Mouse (Mus musculus) c-Kit-negative CD71-positive TER-119-positive erythroid progenitor cells, embryonic 14.5 days (primary cell): ENCODE results near the gene Gabrg3.

Experiments used
- DNase-seq: peaks from one replicate; pipeline ENCODE4 v3.0.0-alpha.2; 2013; ENCODE audit warnings: low read depth, low spot score

The Gabrg3 gene

DNA sequence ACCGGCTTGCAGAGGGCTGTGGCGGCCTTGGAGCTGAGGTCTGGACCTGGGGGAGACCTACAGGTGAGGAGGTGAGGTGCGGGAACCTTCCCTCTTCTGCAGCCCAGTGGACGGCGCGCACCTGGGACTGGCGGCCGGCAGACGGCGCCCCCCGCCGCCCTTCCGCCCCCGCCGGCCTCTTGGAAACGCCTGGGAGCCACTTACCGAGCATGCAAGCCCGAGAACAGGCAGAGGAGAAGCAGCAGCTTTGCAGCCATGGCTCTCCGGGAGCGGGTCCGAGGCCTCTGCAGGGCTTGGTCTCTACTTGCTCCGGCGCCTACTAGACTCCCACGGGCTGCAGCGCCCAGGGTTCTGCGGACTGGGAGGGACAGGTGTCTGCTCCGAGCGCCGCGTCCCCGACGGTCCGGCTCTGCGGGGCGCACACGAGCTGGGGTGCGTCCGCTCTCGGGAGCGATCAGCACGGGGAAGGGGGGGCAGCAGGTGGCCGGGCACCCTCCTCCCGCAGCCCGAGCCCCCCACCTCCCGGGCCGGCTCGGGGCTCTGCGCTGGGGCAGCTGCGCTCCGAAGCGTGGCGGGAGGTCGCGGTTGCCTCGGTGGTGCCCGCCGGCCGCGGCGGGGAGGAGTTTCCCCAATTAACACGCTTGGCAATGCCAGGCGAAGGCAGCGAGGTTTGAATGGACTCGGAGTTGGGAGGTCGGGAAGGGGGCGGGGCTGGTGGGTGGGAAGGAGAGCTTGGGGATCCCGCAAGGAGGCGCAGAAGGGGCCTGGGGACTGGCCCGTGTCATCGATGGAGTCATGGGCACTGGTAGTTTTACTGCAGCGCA, at the start of gene Gabrg3:
TSS of gene Gabrg3 (minus strand) at position 672 of the 824 bp plus-strand sequence.
- no peak for DNase-seq

DNA sequence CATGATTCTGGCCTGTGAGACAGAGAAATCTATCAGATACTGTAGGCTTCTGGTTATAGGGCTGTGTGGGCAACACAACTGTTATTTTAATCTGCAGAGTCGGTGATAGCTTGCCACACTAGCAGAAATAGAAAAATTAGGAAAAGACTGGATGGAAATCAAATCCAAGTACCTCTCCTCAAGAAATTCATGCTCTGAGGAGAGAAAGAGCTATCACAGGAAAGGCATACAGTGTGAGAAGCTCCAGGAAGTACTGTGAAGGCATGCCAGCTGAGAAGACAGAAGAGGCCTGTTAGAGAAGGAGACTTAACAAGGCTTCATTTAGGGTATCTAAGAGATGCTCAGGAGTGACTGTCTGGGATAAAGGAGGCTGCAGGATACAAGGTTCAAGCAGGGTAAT, 35.7 kb upstream of the Gabrg3 start:
- no peak for DNase-seq

DNA sequence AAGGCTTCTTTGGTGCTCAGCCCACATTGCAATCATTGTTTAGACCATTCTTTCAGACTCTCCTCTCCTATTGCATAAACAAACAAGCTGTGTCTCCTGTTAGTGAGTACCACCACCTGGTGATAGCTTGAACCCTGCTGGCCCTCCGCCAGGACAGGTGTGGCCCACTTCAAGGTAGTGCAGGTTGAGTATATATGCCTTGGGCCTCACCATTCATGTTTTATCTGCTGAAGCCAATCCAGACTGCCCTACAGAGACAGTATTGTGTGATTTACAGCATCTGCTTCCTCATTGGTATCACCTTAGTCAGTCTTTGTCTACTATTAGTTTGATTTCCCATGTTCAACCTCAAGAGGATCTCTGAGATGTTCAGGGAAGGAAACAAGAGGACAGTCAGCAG, 34.1 kb upstream of the Gabrg3 start:
- DNase-seq: no peak

DNA sequence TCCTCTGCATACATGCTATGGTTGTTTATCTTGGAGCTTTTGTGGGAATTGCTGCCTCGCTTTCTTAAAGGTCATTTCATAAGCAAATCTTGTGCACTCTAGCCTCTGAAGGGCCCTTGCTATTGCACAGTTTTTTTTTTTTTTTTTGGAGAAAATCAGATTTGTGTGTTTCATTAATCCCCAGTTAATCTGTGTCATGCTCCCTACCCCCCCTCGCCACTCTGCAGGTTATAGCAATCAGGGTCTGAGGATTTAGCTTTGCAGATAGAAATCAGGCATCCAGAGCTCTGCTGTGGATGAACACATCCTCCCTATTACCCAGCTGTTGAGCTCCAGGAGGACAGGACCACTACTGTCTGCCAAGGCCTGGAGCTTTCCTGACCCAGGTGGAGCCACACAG, 32.4 kb upstream of the Gabrg3 start, which contains the start of gene Gabrb3:
TSS of gene Gabrb3 (plus strand) at position 301 of the 400 bp plus-strand sequence.
- no peak for DNase-seq

DNA sequence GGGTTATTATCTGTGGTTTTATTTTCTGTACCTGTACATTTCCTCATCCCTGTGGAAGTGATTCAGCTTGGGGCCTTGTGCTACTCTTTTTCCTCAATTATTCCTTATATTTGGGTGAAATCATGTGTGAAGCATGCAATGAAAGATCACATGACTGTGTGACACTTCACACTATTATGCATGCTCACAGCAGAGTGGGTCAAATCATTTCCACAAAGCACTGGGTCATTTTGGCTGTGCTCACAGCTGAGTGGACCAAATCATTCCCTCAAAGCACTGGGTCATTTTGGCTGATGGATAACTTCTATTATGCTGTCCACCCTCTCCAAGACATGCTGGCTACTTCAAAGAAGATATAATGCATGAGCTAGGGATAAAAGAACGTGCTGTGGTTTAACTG, 25.9 kb upstream of the Gabrg3 start:
- DNase-seq: no peak

DNA sequence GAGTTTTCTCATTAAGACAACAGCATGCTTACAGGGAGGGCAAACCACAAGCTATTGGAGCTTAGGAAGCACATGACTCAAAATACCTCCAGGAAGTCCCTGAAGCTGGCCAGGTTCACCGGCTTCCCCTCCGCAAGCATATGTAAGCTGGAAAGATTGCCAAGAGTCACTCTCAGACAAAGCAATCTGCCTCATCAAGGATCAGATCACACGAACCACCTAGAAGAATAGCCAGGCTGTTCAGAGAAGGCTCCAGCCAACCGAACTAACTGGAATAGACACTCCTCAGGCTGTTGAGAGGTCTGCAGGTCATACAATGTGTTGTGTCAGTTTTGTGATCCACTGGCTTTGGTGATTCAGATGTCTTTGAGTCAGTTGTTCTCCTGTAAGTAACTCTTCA, 24.2 kb upstream of the Gabrg3 start:
- no peak for DNase-seq

DNA sequence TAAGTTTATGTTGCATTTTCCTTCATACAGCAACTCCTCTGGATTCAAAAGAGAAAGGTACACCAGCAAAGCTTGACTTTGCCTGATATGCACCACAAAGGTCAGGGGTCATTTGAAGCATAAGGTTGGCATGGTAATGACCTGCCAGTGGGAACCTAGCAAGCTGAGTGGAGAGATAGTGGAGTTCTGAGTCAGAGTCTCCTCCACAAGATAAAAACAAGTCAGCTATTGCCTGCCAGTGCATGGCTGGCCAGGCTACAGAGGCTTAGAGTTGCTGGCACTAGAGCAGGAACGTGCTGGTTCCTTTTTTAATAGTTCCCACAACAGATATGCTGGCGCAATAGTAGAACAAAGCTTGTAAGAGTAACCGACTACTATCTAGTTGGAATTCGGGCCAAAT, 6.6 kb upstream of the Gabrg3 start:
- DNase-seq: no peak

DNA sequence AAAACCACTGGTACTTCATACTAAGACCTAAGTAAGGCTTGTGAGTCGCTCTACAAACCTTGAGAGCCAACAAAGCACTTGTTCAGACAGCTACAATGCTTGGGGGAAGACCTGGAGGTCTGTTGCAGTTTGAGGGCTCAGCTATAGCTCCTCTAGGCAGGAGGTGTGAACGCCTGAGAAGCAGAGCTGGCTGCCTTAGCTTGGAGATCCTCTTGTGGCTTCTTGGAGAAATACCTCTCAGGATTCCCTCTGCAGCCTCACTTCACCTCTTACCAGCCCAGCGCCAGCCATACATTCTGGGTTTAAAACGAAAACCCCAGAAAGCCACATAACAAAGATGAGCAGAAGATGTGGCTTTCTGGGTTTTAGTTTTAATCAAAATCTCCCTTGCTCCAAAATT, 3.1 kb upstream of the Gabrg3 start:
- no peak for DNase-seq

DNA sequence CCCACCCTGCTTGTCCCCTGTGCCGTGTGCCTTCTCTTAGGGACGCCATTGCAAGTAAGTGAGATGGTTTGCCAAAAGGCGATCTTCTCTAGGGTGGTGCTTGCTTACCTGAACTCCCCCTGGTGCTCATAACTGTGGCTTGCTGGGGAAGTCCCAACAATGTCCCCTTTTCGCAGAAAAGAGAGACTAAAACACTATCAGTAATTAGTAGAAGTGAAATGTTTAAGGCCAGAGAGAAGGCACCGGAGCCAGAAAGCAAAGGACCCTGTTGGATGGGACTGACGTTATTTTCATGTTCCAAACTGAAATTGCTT, 310 bp upstream of the Gabrg3 start:
- no peak for DNase-seq

DNA sequence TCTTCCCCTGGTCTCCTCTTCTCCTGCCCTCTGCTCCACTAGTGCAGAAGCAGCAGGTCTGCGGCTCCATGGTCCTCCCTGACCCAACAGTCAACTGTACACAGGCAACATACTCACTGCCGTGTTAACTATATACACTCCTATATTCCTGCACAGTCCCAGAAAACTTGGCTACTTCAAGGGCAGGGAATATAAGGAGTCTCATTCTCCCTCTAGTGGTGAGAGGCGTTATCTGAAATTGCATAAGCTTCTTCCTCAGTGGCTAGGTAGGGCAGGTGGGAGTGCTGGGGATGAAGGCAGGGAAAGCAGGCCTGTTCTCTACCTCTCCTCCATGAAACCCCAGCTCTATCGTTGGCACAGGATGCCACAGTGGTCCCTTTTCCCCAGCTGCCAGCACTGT, 2.9 kb downstream of the Gabrg3 start:
- no peak for DNase-seq

DNA sequence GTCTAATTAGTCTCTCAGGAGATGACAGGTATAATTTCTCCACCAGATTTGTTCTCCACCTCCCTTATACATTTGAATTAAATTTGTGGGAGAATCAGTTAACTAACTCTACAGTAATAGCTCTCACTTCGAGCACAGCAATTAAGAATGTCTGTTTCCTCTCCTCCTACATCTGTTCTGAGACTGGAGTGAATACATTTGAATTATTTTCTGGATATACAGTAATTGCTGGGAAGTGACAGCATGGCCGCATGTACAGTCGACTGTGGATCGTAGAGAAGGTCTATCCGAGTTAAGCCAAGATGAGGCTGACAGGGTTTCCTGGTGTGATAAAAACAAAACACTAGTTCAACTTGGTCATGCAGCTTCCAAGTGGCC, 21.0 kb downstream of the Gabrg3 start:
- no peak for DNase-seq

DNA sequence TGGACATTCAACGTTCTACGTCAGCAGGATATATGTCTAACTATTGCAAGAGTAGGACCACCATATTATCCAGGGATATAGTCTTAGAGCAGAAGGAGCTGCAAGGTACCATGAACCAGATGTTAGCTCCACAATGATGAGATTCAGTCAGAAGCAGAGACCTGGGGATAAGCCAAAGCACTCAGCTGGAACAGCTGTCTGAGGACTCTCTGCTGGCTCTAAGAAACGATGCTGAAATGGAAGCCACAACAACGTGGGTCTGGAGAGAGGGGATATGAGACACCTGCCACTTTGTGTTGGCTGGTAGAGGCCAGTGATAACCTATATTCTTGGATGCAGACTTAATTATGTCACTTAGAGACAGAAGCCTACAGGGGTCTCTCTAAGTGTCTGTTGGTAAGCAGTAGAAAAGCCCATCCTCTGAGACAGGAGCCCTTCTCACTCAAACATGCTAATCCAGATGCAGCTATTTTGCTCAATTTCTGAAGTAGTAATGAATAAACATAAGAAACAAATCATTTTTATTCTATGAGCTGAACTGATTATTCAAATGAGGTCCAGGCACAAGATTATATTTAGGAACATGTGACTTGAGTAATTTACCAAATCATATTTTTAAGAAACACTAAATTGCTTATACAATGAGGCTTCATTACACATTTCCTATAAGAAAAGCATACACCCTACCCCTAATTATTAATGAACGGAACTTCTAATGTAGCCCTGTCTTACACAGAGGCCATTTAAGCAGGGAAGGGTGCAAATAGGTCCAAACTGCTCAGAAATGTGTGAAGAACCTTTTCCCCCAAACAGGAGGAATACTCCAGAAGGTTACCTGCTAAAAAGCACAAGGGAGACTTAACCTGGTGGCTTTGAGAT, 21.6 kb downstream of the Gabrg3 start:
- no peak for DNase-seq

DNA sequence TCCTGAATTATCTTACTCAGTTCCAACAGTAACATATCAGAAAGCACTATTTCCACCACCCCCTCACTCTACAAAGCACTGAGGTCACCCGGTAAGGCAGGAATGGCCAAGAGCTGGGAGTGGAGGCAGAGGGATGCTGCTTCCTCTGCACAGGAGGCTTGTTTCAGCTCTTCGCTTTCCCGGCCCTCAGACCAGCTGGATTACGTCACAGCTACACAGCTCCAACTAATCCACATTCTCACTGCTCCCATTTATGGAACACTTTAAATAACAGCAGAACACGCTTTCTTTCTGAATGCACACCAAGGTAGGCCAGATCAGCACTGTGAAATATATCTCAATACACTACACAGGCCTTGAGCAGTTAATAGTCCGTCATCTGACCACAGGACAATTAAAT, 23.2 kb downstream of the Gabrg3 start:
- DNase-seq: no peak

DNA sequence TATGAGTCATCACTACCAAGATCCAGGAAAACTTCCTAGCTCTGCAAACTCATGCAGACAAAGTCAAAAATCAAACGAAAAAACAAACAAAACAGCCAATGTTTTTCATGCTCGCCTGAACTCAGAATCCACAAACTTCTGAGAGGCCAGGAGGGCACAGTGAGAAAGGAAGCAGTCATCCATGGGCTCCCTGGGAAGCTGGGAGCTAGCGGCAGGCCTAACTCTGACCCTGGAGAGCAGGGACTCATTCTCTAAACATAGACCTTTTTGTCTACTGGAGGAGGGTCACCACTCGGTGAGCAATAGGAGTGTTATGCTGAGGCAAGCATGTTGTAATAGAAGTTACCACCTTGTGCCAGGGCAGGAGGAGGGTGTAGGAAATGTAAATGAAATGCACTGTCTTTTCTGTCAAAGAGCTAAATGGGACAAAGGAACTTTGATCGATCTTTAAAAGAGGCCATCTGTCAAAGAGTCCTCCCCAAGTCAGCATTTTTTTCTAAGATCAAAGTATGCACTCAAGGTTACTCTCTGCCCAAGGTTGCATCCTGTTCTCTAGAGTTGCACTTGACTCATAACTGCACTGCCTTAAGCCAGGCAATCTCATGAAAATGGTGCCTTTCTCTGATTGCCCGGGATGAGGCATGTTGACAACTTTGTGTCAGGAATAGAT, 29.0 kb downstream of the Gabrg3 start:
- DNase-seq: no peak

DNA sequence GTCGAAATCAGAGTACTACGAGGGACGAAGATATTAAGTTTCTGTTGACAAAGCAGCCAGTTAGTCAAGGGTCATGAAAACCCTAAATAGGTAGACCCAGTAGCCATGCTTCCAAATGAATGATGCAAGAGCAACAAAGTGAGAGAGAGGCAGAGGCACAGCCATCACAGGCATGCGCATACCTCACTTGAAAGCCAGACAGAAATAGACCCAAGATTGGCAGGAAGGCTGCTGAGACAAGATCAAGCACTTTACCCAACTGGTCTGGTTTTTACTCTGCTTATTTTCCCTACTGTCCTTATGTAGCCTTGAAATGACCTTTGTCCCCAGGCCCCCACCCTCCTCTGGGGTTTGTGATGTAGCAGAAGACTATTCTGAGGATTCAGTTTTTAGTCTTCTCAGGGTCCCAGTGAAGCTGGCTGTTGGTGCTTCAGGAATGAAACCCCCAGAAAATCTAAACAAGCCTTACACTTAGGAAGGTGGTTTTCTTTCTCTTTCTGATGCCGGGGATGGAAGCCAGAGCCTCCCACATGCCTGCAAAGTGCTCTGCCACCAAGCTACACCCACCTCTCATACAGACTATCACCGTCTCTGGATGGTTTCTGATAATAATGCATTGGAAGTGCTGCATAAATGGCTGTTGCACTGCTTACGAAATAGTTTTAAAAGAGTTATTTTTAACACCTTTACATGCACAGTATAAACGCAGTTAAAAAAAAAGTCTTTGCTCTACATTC, 30.3 kb downstream of the Gabrg3 start:
- no peak for DNase-seq

DNA sequence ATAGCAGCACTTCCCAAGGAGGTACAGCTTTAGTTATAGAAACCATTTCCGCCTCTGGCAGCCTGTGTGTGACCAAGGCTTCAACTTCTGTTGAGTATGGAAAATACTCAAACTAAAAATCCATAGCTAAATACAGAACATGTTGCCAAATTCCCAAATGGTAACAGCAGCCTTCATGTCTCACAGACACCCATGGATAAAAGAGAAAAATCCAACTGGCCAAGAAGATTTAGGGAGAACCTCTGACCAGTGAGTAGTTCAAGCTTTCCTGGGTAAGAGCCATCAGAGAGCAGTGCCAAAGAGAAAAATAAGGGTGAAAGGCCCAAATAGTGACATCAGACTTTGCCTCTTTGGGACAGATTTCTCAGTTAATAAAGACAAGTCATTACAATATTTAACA, 38.2 kb downstream of the Gabrg3 start:
- DNase-seq: no peak

DNA sequence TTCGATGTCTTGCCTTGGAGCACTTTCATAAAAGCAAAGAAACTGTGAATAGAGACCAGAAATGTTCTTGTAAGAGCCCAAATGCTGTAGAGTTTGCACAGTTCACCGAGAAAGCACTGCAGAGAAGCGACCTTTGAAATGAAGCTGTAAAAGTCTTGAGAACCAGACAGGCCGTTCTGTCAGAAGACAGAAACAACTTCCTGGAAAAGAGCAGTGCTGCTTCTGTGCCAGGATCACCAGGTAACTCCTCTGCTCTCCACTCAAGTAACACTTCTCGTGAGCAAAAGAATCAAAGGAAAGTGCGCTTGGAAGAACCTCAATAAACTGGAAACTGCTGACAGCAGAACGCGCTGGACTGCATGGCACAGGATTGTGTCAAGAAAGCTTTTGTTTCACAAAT, 45.1 kb downstream of the Gabrg3 start:
- no peak for DNase-seq

DNA sequence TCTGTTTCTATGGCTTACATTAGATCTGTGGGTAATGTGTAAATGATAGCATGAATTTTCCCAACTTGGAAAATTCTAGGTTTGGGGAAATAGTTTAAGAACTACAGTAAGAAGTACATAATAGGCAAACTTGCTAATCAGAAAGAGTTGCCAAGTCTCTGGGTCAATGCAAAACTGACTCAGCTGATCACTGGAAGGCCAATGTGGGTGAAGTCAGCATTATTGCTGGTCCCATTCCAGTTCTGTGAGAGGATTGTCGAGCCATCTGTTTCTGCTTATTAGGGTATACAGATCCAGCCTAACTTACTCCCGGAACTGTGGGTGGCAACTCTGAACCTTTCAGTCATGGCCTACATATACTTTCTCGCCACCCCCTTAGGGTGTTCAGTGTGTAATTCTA, 55.8 kb downstream of the Gabrg3 start:
- DNase-seq: no peak

DNA sequence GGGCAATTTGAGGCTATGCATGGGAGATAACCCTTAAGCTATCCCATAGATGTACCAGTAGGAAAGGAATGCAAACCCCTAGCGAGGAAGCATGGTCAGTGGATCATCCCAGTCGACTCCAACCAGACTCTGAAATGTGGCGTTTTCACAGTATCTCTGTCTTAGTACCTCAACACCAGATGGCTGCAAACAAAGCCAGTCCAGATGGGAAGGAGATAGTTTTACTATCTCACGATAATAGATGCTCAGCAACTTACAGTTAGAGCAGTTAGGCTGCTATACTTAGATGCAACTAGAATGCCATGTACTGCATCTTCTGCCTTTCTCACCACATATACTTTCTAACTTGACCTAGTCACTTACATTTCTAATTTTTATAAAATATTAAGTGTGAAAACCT, 56.7 kb downstream of the Gabrg3 start:
- DNase-seq: no peak

DNA sequence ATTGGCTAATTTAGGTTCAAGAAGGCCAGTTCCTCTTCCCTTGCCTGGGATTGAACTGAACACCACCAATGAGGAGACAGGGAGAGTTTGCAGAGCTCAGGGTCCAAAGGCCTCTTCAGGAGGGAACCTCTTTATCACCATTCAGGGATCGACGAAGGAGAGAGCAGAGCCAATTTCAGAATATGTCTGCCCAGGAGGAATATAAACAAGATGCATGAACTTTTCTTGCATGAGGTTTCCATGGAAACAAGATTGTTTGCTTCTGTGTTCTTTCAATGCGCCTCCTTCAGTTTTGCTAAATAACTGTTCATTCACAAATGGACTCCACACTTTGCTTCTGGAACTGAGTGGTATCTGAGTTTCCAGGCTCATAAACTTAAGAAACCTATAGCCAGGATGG, 62.5 kb downstream of the Gabrg3 start:
- no peak for DNase-seq

DNA sequence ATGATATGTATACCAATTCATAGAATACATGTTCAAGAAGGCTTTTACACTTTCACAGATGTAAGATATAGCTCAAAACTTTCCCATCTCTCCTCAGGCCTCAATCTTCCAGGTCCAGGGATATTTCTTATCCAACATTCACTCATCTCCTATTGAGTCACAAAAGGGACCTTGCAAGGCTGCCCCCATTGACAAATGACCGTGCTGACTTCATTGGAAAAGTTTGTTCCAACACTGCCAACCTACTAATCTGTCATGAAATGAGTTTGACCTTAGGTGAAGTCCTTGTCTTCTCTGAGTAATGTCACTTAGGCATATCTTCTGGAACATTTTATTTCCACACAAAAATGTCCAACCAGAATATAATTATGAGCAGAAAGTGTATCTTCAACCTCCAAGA, 64.9 kb downstream of the Gabrg3 start:
- DNase-seq: no peak

DNA sequence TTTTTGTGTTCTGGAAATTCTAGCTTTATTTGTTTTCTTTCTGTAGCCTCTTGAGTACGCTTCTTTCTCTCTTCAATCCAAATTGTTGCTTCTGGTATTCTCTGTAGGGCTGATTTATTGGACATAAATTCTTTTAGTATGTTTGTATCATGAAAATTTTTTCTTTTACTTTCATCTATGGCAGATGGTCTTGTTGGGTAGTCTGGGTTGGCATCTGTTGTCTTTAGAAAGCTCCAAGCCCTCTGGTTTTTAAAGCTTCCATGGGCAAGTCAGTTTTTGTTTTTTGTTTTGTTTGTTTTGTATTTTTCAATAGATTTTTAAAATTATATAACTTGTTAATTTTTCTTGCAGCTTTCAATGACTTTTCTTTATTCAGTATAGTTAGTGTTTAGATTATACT, 72.0 kb downstream of the Gabrg3 start:
- no peak for DNase-seq
